Mouse (Mus musculus): Measurements from ENCODE around the gene Olfr843.

Gene Olfr843

GRCm38 (mm10) chr9:19251887-19252286, at the start of gene Olfr843:
Olfr843 (minus strand) TSS chr9:19251987.
- no peak for DNase-seq (ENCODE audit: low read depth)

Measured in induced T-regulatory cell, adult 2 months (primary cell).